Mouse (Mus musculus): Measurements from ENCODE around the gene Zg16. TPM values are rescaled to one million over a fixed set of nuclear protein-coding genes. Genes with fewer than 3 reads are reported as not detected.

The Zg16 gene
- polyA plus RNA-seq, 1 experiment from 2014 or later, result not detected

DNA sequence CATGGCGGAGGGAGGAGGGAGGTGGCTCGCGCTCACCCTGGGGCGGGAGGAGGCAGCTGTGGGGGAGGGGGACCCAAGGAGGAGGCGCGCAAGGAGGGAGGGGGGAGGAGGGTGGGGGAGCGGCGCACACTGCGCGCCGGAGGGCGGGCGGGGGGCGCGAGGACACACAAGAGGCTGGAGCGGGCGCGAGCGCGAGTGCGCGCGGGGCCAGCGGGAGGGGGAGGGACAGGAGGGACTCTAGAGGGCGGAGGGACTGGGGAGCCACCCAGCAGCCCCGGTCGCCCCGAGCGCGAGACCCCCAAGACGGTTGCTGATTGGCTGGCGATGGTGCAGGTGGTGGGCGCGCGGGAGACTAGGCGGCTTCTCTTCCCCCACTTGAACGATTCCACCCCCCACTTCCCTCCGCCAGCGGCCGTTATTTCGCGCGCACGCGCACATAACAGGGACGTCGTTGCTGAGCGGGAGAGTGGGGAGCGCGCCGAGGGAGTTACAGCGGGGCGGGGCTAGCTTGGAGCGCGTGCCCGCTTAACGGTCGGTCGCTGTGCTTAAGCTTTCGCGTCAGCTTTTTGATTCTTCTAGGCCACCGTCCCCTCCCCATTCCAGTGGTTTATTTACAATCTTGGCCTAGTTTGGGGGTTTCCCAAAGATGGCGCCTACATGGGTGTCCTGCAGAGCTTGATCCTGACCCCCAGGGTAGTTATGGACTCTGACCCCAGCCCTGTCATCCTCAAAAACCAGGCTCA lies 60.0 kb downstream of the Zg16 start, which contains the start of gene Maz:
Maz (minus strand) TSS at position 54 of the 743 bp plus-strand sequence.
- Histone ChIP-seq H3K27ac (replicated peaks; ENCODE audit: low read depth, low read length) (peak within 1 kb of the TSS; percentile 98), H3K4me2 (ENCODE audit: low read depth, severe bottlenecking) (peak within 1 kb of the TSS; percentile 83), H3K4me3 (ENCODE audit: low read depth, low read length) (peak within 1 kb of the TSS; percentile 97), H3K9me3 (ENCODE audit: control insufficient read depth, low read length) (no peaks in the 10 kb centered on the region), H3K36me3 (ENCODE audit: control insufficient read depth, insufficient read depth, low read length) (peaks cover 33% of the 10 kb centered on the region), H3K9ac (ENCODE audit: low read length) (peak within 1 kb of the TSS; percentile 99), H3K27me3 (ENCODE audit: control insufficient read depth, insufficient read depth, low read length) (no peaks in the 10 kb centered on the region), H3K4me1 (ENCODE audit: control insufficient read depth, insufficient read depth, low read length) (peaks cover 31% of the 10 kb centered on the region)
- ATAC-seq (ENCODE audit: insufficient number of reproducible peaks, low FRiP score, low TSS enrichment, low read depth), result peak; percentile 91
- under 1% methylated on average over 46 of the region's 63 CpGs for WGBS
- peak; percentile 99 for DNase-seq (ENCODE audit: low spot score)

DNA sequence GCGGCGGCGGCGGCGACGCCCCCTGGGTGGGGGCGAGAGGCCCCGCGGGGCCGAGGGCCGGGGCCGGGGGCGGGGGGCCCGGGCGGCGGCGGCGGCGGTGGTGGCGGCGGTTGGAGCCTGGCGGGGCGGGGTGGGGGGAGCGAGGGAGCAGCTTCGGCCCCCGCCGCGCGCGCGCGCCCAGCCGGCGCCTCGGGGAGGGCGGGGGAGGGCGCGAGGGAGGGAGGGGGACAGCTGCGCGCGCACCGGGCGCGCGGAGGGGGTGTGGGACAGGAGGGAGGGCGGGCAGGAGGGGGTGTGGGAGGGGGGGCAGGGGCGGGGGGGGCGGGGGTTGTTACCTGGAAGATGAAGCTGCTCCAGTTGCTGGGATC lies 60.5 kb downstream of the Zg16 start:
- Histone ChIP-seq H3K36me3 (ENCODE audit: control insufficient read depth, insufficient read depth, low read length) (peaks cover 36% of the 10 kb centered on the region), H3K4me1 (ENCODE audit: control insufficient read depth, insufficient read depth, low read length) (peaks cover 36% of the 10 kb centered on the region), H3K4me2 (ENCODE audit: low read depth, severe bottlenecking) (peak overlapping the region; percentile 83), H3K27me3 (ENCODE audit: control insufficient read depth, insufficient read depth, low read length) (no peaks in the 10 kb centered on the region), H3K27ac (replicated peaks; ENCODE audit: low read depth, low read length) (peak overlapping the region; percentile 98), H3K9ac (ENCODE audit: low read length) (peak overlapping the region; percentile 99), H3K4me3 (ENCODE audit: low read depth, low read length) (peak overlapping the region; percentile 97), H3K9me3 (ENCODE audit: control insufficient read depth, low read length) (no peaks in the 10 kb centered on the region)
- DNase-seq (ENCODE audit: low spot score) (no peak), ATAC-seq (ENCODE audit: insufficient number of reproducible peaks, low FRiP score, low TSS enrichment, low read depth) (no peak)
- WGBS, result no CpG with 5 or more reads among the region's 48 CpGs

DNA sequence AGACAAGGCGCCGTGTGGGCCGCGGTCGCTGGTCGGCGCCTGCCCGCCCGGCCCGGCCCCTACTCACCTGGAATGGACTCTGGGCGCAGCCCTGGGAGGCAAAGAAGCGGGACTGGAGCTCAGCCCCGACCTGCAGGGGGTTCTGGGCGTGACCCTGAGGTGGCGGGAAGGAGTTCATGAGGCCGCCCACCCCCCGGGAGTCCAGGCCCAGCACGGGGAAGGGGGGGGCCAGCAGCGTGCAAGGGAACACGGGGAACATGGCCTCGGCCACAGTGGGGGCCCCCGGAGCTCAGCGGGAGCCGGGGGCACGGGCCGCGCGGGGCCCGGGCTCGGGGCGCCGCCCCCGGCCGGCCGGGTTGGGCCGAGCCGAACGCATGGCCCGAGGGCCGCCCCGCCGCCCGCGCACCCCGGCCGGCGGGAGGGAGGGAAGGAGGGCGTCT lies 60.9 kb downstream of the Zg16 start:
- 0% methylated on average over 30 of the region's 48 CpGs for WGBS
- peak overlapping the region; percentile 98 for H3K27ac ChIP-seq (replicated peaks; ENCODE audit: low read depth, low read length)
- peak overlapping the region; percentile 99 for H3K9ac ChIP-seq (ENCODE audit: low read length)
- no peaks in the 10 kb centered on the region for H3K27me3 ChIP-seq (ENCODE audit: control insufficient read depth, insufficient read depth, low read length)
- H3K4me1 ChIP-seq (ENCODE audit: control insufficient read depth, insufficient read depth, low read length), result peaks cover 38% of the 10 kb centered on the region
- H3K4me2 ChIP-seq (ENCODE audit: low read depth, severe bottlenecking), result peak overlapping the region; percentile 83
- ATAC-seq (ENCODE audit: insufficient number of reproducible peaks, low FRiP score, low TSS enrichment, low read depth) (peak; percentile 41; the same call in 1 of the 2 replicates), DNase-seq (ENCODE audit: low spot score) (peak; percentile 84)
- H3K36me3 ChIP-seq (ENCODE audit: control insufficient read depth, insufficient read depth, low read length), result peaks cover 36% of the 10 kb centered on the region
- no peaks in the 10 kb centered on the region for H3K9me3 ChIP-seq (ENCODE audit: control insufficient read depth, low read length)
- peak overlapping the region; percentile 97 for H3K4me3 ChIP-seq (ENCODE audit: low read depth, low read length)

DNA sequence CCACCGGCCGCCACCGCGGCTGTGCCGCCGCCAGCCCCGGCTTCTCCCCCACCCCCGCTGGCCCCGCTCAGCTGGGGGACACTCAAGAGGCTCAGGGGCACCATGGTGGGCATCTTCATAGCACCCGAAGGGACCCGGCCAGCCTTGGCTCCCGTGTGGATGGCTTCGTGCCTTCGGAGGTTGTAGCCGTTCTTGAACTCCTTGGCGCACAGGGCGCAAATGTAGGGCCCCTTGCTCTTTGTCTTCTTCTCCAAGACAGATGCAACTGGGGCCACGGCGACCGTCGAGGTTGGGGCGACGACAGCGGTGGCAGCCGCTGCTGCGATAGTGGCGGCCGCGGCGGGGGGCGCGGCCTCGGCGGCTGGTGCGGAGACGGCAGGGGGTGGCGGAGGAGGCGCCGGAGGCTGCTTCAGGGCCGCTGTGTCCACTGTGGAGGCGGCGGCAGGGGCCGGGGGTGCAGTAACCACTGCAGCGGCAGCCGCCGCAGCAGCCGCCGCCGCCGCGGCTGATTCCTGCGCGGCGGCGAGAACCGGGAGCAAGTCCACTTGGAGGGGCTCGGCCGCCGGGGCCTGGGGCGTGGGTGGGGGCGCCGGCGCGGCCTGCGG lies 61.5 kb downstream of the Zg16 start:
- ATAC-seq (ENCODE audit: insufficient number of reproducible peaks, low FRiP score, low TSS enrichment, low read depth) (no peak), DNase-seq (ENCODE audit: low spot score) (peak; percentile 66)
- Histone ChIP-seq H3K9me3 (ENCODE audit: control insufficient read depth, low read length) (no peaks in the 10 kb centered on the region), H3K4me1 (ENCODE audit: control insufficient read depth, insufficient read depth, low read length) (peaks cover 41% of the 10 kb centered on the region), H3K27ac (replicated peaks; ENCODE audit: low read depth, low read length) (peak overlapping the region; percentile 98), H3K27me3 (ENCODE audit: control insufficient read depth, insufficient read depth, low read length) (no peaks in the 10 kb centered on the region), H3K36me3 (ENCODE audit: control insufficient read depth, insufficient read depth, low read length) (peaks cover 32% of the 10 kb centered on the region), H3K9ac (ENCODE audit: low read length) (peak overlapping the region; percentile 99), H3K4me3 (ENCODE audit: low read depth, low read length) (peak overlapping the region; percentile 97), H3K4me2 (ENCODE audit: low read depth, severe bottlenecking) (peak overlapping the region; percentile 83)
- under 1% methylated on average over 64 of the region's 65 CpGs for WGBS

DNA sequence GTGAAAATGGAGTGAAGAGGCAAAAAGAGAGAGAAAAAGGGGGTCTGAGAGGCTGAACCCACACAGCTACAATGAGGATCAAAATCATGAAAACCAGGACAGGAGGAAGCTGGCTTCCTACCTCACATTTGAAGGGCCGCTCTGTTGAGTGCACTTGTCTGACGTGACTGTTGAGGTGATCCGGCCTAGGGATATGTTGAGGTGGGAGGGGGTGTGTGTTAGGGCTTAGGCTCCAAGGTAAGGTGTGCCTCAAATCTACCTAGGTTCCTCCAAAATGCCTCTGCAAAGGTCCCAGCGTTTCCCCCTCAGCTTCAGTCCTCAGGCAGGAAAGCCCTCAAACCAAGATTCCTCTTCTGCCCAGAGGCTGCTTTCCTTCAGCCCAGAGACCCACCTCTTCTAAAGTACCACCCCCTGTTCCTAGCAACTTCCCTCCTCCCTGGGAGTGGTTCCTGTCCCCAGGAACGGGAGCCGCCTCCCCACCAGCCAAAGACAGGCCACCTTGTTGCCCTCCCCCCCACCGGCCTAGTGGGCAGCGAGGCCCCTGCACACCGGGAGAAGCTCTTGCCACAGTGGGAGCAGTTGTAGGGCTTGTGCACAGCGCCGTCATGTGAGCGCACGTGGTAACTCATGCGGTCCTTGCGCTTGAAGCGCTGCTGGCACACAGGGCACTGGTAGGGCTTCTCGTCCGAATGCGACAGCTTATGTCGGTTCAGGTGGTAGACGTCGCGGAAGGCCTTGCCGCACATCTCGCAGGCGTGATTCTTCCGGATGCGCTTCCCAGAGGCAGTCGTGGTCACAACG lies 62.2 kb downstream of the Zg16 start:
- Histone ChIP-seq H3K36me3 (ENCODE audit: control insufficient read depth, insufficient read depth, low read length) (peaks cover 29% of the 10 kb centered on the region), H3K27me3 (ENCODE audit: control insufficient read depth, insufficient read depth, low read length) (no peaks in the 10 kb centered on the region), H3K4me2 (ENCODE audit: low read depth, severe bottlenecking) (peak overlapping the region; percentile 83), H3K9ac (ENCODE audit: low read length) (peak overlapping the region; percentile 99), H3K9me3 (ENCODE audit: control insufficient read depth, low read length) (no peaks in the 10 kb centered on the region), H3K27ac (replicated peaks; ENCODE audit: low read depth, low read length) (peak overlapping the region; percentile 98), H3K4me3 (ENCODE audit: low read depth, low read length) (peak overlapping the region; percentile 97), H3K4me1 (ENCODE audit: control insufficient read depth, insufficient read depth, low read length) (peaks cover 48% of the 10 kb centered on the region)
- DNase-seq (ENCODE audit: low spot score) (peak; percentile 81), ATAC-seq (ENCODE audit: insufficient number of reproducible peaks, low FRiP score, low TSS enrichment, low read depth) (peak; percentile 23; the same call in 1 of the 2 replicates)
- 1% methylated on average over 30 of the region's 30 CpGs for WGBS

DNA sequence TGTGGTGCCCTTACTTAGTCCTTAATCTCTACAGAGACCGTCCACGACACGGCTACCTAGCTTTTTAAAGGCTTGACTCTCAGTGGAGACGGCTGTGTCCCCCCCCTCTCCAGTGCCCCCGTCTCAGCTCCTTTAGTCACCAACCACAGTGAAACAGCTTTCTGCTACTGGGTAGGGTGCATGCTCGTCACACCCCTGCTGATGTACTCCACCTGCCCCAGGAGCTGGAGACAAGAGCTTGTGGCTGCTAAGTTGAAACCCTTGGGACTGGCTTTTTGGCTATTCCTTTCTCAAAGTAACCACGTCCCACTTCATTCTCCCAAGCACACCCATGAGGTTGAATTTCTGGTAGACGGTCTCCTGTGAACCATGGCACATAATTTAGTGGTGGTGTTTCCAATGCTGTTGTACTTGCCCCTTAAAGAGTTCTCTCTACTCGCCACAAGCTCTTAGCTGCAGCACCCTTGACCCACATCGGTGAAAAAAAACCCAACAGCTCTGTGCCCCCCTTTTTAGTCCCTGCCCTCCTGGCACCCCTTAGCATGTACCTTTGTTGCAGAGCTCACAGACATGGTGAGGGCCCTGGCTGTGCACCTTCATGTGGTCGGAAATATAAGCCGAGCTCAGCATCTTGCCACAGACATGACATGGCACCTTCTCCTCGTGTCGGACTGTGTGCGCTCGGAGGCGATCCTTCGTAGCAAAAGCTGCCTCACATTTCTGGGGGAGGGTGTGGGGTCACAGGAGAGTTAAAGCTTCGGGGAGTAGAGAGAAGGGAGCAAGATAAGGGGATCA lies 63.0 kb downstream of the Zg16 start:
- Histone ChIP-seq H3K27ac (replicated peaks; ENCODE audit: low read depth, low read length) (0 out of 2 replicates have a peak overlapping the region, but pooled peaks have one; percentile 26), H3K9me3 (ENCODE audit: control insufficient read depth, low read length) (no peaks in the 10 kb centered on the region), H3K4me1 (ENCODE audit: control insufficient read depth, insufficient read depth, low read length) (peaks cover 55% of the 10 kb centered on the region), H3K4me2 (ENCODE audit: low read depth, severe bottlenecking) (peak overlapping the region; percentile 83), H3K27me3 (ENCODE audit: control insufficient read depth, insufficient read depth, low read length) (no peaks in the 10 kb centered on the region), H3K4me3 (ENCODE audit: low read depth, low read length) (peak overlapping the region; percentile 97), H3K36me3 (ENCODE audit: control insufficient read depth, insufficient read depth, low read length) (peaks cover 26% of the 10 kb centered on the region), H3K9ac (ENCODE audit: low read length) (peak overlapping the region; percentile 99)
- DNase-seq (ENCODE audit: low spot score) (no peak), ATAC-seq (ENCODE audit: insufficient number of reproducible peaks, low FRiP score, low TSS enrichment, low read depth) (no peak)
- WGBS, result 33% methylated on average over 19 of the region's 19 CpGs

DNA sequence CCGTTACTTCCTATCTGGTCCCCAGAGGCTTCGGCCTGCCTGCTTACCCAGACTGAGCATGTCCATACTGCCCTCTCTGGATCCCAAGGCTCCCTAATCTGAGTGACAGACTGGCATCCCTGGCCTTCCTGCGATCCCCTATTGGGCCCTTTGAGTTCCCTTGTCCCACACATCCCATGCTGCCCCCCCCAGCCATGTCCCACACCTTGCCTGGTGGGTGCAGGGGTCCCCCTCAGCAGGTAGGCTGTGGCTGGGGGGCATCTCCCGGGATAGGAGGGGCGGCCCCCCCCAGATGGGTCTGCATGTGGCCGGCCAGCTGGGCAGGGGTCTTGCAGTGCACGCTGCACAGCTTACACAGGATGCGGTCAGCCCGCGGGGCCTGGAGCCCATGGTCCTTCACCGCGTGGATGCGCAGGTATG lies 63.8 kb downstream of the Zg16 start:
- H3K4me2 ChIP-seq (ENCODE audit: low read depth, severe bottlenecking), result peak overlapping the region; percentile 83
- ATAC-seq (ENCODE audit: insufficient number of reproducible peaks, low FRiP score, low TSS enrichment, low read depth) (no peak), DNase-seq (ENCODE audit: low spot score) (no peak)
- peak overlapping the region; percentile 26; the same call in 1 of the 2 replicates for H3K27ac ChIP-seq (replicated peaks; ENCODE audit: low read depth, low read length)
- no peaks in the 10 kb centered on the region for H3K9me3 ChIP-seq (ENCODE audit: control insufficient read depth, low read length)
- H3K9ac ChIP-seq (ENCODE audit: low read length), result peak overlapping the region; percentile 43
- H3K4me1 ChIP-seq (ENCODE audit: control insufficient read depth, insufficient read depth, low read length), result peaks cover 55% of the 10 kb centered on the region
- WGBS, result 89% methylated on average over 12 of the region's 13 CpGs
- peaks cover 23% of the 10 kb centered on the region for H3K36me3 ChIP-seq (ENCODE audit: control insufficient read depth, insufficient read depth, low read length)
- H3K27me3 ChIP-seq (ENCODE audit: control insufficient read depth, insufficient read depth, low read length), result no peaks in the 10 kb centered on the region
- peak overlapping the region; percentile 97 for H3K4me3 ChIP-seq (ENCODE audit: low read depth, low read length)
